Mouse (Mus musculus): ENCODE measurements around the gene Gm49361. TPM values are rescaled to one million over a fixed set of nuclear protein-coding genes. Genes with fewer than 3 reads are reported as not detected.

Gene Gm49361
- not detected in 2 replicates for polyA plus RNA-seq (2015; fragmentation: Nextera tagmentation; extraction: Ambion mirVana)

GRCm38 (mm10) chr14:57746001-57746771, at the start of gene Gm49361:
Gene Gm49361 (minus strand): TSS chr14:57746103.
- Histone ChIP-seq H3K4me1 (ENCODE audit: control insufficient read depth, insufficient read depth, low read length) (peaks cover 11% of the 10 kb centered on the region; the same call in 1 of the 2 replicates), H3K36me3 (ENCODE audit: control insufficient read depth, insufficient read depth, low read length) (no peaks in the 10 kb centered on the region), H3K9ac (ENCODE audit: low read length) (peak within 1 kb of the TSS; percentile 97), H3K4me3 (replicated peaks; ENCODE audit: low read length) (peak within 1 kb of the TSS; percentile 79), H3K4me2 (ENCODE audit: low read depth, low read length) (peak within 1 kb of the TSS; percentile 79), H3K9me3 (replicated peaks; ENCODE audit: control insufficient read depth, low read length) (no peaks in the 10 kb centered on the region), H3K27me3 (ENCODE audit: control insufficient read depth, insufficient read depth, low read length) (no peaks in the 10 kb centered on the region), H3K27ac (ENCODE audit: low read length) (peak within 1 kb of the TSS; percentile 93)
- under 1% methylated on average over 67 of the region's 68 CpGs for WGBS
- ATAC-seq (ENCODE audit: insufficient read depth, low FRiP score): peak; percentile 93

GRCm38 (mm10) chr14:57791171-57791570, 45.3 kb upstream of the Gm49361 start:
- WGBS: 71% methylated on average over 4 of the region's 4 CpGs
- H3K36me3 ChIP-seq (ENCODE audit: control insufficient read depth, insufficient read depth, low read length): no peaks in the 10 kb centered on the region

GRCm38 (mm10) chr14:57789759-57790158, 43.9 kb upstream of the Gm49361 start:
- 87% methylated on average over 9 of the region's 9 CpGs for WGBS
- no peak for ATAC-seq (ENCODE audit: insufficient read depth, low FRiP score)

More at GRCm38 (mm10) chr14:57791171-57791570, 45.3 kb upstream of the Gm49361 start:
- H3K4me1 ChIP-seq (ENCODE audit: control insufficient read depth, insufficient read depth, low read length): no peaks in the 10 kb centered on the region
- no peak overlapping the region for H3K27ac ChIP-seq (ENCODE audit: low read length)
- H3K27me3 ChIP-seq (ENCODE audit: control insufficient read depth, insufficient read depth, low read length): no peaks in the 10 kb centered on the region
- no peak overlapping the region for H3K9ac ChIP-seq (ENCODE audit: low read length)
- H3K9me3 ChIP-seq (replicated peaks; ENCODE audit: control insufficient read depth, low read length): no peaks in the 10 kb centered on the region
- no peak overlapping the region for H3K4me3 ChIP-seq (replicated peaks; ENCODE audit: low read length)
- no peak overlapping the region for H3K4me2 ChIP-seq (ENCODE audit: low read depth, low read length)
- ATAC-seq (ENCODE audit: insufficient read depth, low FRiP score): no peak

GRCm38 (mm10) chr14:57789311-57789710, 43.4 kb upstream of the Gm49361 start:
- Histone ChIP-seq H3K9ac (ENCODE audit: low read length) (no peak overlapping the region), H3K27me3 (ENCODE audit: control insufficient read depth, insufficient read depth, low read length) (no peaks in the 10 kb centered on the region), H3K4me3 (replicated peaks; ENCODE audit: low read length) (no peak overlapping the region), H3K9me3 (replicated peaks; ENCODE audit: control insufficient read depth, low read length) (no peaks in the 10 kb centered on the region), H3K4me1 (ENCODE audit: control insufficient read depth, insufficient read depth, low read length) (no peaks in the 10 kb centered on the region), H3K36me3 (ENCODE audit: control insufficient read depth, insufficient read depth, low read length) (no peaks in the 10 kb centered on the region), H3K4me2 (ENCODE audit: low read depth, low read length) (no peak overlapping the region), H3K27ac (ENCODE audit: low read length) (no peak overlapping the region)
- ATAC-seq (ENCODE audit: insufficient read depth, low FRiP score): no peak
- 70% methylated on average over 2 of the region's 2 CpGs for WGBS

More at GRCm38 (mm10) chr14:57789759-57790158, 43.9 kb upstream of the Gm49361 start:
- no peaks in the 10 kb centered on the region for H3K36me3 ChIP-seq (ENCODE audit: control insufficient read depth, insufficient read depth, low read length)
- no peak overlapping the region for H3K4me2 ChIP-seq (ENCODE audit: low read depth, low read length)
- no peaks in the 10 kb centered on the region for H3K9me3 ChIP-seq (replicated peaks; ENCODE audit: control insufficient read depth, low read length)
- H3K4me1 ChIP-seq (ENCODE audit: control insufficient read depth, insufficient read depth, low read length): no peaks in the 10 kb centered on the region
- no peaks in the 10 kb centered on the region for H3K27me3 ChIP-seq (ENCODE audit: control insufficient read depth, insufficient read depth, low read length)
- no peak overlapping the region for H3K4me3 ChIP-seq (replicated peaks; ENCODE audit: low read length)
- H3K27ac ChIP-seq (ENCODE audit: low read length): no peak overlapping the region
- H3K9ac ChIP-seq (ENCODE audit: low read length): no peak overlapping the region

- Histone ChIP-seq H3K27ac (ENCODE audit: low read length) (no peak overlapping the region), H3K4me2 (ENCODE audit: low read depth, low read length) (no peak overlapping the region), H3K4me3 (replicated peaks; ENCODE audit: low read length) (no peak overlapping the region), H3K4me1 (ENCODE audit: control insufficient read depth, insufficient read depth, low read length) (no peaks in the 10 kb centered on the region), H3K36me3 (ENCODE audit: control insufficient read depth, insufficient read depth, low read length) (no peaks in the 10 kb centered on the region), H3K9me3 (replicated peaks; ENCODE audit: control insufficient read depth, low read length) (no peaks in the 10 kb centered on the region), H3K9ac (ENCODE audit: low read length) (no peak overlapping the region), H3K27me3 (ENCODE audit: control insufficient read depth, insufficient read depth, low read length) (no peaks in the 10 kb centered on the region)
- 37% methylated on average over 4 of the region's 4 CpGs for WGBS
- ATAC-seq (ENCODE audit: insufficient read depth, low FRiP score): no peak
These were observed 41.5 kb upstream of the Gm49361 start for GRCm38 (mm10) chr14:57787406-57787805.

- Histone ChIP-seq H3K4me1 (ENCODE audit: control insufficient read depth, insufficient read depth, low read length) (no peaks in the 10 kb centered on the region), H3K36me3 (ENCODE audit: control insufficient read depth, insufficient read depth, low read length) (no peaks in the 10 kb centered on the region), H3K9ac (ENCODE audit: low read length) (no peak overlapping the region), H3K9me3 (replicated peaks; ENCODE audit: control insufficient read depth, low read length) (no peaks in the 10 kb centered on the region), H3K4me3 (replicated peaks; ENCODE audit: low read length) (no peak overlapping the region), H3K27ac (ENCODE audit: low read length) (no peak overlapping the region), H3K27me3 (ENCODE audit: control insufficient read depth, insufficient read depth, low read length) (no peaks in the 10 kb centered on the region), H3K4me2 (ENCODE audit: low read depth, low read length) (no peak overlapping the region)
- no peak for ATAC-seq (ENCODE audit: insufficient read depth, low FRiP score)
- WGBS: 73% methylated on average over 6 of the region's 6 CpGs
These were observed 26.4 kb upstream of the Gm49361 start for GRCm38 (mm10) chr14:57772157-57772815.

- no peak overlapping the region for H3K4me2 ChIP-seq (ENCODE audit: low read depth, low read length)
- no peaks in the 10 kb centered on the region for H3K9me3 ChIP-seq (replicated peaks; ENCODE audit: control insufficient read depth, low read length)
- WGBS: 88% methylated on average over 5 of the region's 5 CpGs
- no peak overlapping the region for H3K4me3 ChIP-seq (replicated peaks; ENCODE audit: low read length)
- no peak overlapping the region for H3K9ac ChIP-seq (ENCODE audit: low read length)
- H3K27me3 ChIP-seq (ENCODE audit: control insufficient read depth, insufficient read depth, low read length): no peaks in the 10 kb centered on the region
- no peak for ATAC-seq (ENCODE audit: insufficient read depth, low FRiP score)
- no peaks in the 10 kb centered on the region for H3K36me3 ChIP-seq (ENCODE audit: control insufficient read depth, insufficient read depth, low read length)
- no peak overlapping the region for H3K27ac ChIP-seq (ENCODE audit: low read length)
- no peaks in the 10 kb centered on the region for H3K4me1 ChIP-seq (ENCODE audit: control insufficient read depth, insufficient read depth, low read length)
These were observed 23.2 kb upstream of the Gm49361 start for GRCm38 (mm10) chr14:57769102-57769501.

- Histone ChIP-seq H3K4me1 (ENCODE audit: control insufficient read depth, insufficient read depth, low read length) (peaks cover 3% of the 10 kb centered on the region; the same call in 1 of the 2 replicates), H3K4me3 (replicated peaks; ENCODE audit: low read length) (no peak overlapping the region), H3K27ac (ENCODE audit: low read length) (no peak overlapping the region), H3K36me3 (ENCODE audit: control insufficient read depth, insufficient read depth, low read length) (no peaks in the 10 kb centered on the region), H3K4me2 (ENCODE audit: low read depth, low read length) (no peak overlapping the region), H3K9me3 (replicated peaks; ENCODE audit: control insufficient read depth, low read length) (no peaks in the 10 kb centered on the region), H3K27me3 (ENCODE audit: control insufficient read depth, insufficient read depth, low read length) (no peaks in the 10 kb centered on the region), H3K9ac (ENCODE audit: low read length) (no peak overlapping the region)
- 67% methylated on average over 10 of the region's 10 CpGs for WGBS
- ATAC-seq (ENCODE audit: insufficient read depth, low FRiP score): no peak
These were observed 14.8 kb upstream of the Gm49361 start for GRCm38 (mm10) chr14:57760447-57761412.
